Mouse (Mus musculus): Measurements from ENCODE around the gene Mrgpra6. TPM values are rescaled to one million over a fixed set of nuclear protein-coding genes. Genes with fewer than 3 reads are reported as not detected.

The Mrgpra6 gene
- total RNA-seq (2021), result not detected

- intact Hi-C loops (cut with DNase I), result loop anchor here (5.0 kb wide), 1 partner anchor 67 kb away; no protein-coding TSS in a partner anchor
- DNase-seq, result no peak
Observed at GRCm38 (mm10) chr7:47204830-47205229, at the start of gene Mrgpra6. Gene Mrgpra6 (minus strand): TSS chr7:47204920.

DNA sequence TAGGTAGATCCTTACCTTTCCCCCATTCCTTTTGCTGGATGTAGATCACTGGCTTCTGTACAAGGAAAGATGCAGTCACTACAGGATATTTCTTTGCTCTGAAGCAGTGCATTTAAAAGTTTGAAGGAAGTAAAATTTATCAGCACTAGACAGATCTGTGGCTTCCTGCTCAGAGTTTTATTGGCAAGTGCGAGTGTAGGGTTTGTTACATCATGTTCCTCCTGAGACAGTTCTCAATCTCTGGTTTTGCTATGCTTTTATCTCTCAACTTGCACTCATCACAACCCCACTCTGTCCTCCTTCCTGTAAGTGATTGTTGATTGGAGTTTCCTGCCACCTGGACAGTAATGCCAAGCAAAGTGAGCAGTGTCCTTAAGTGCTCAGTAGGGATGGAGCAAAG, 48.0 kb upstream of the Mrgpra6 start, which contains the start of gene Mrgpra9:
Gene Mrgpra9 (minus strand): TSS at position 79 of the 400 bp plus-strand sequence.
- intact Hi-C loops (cut with DNase I), result no loop called here
- no peak for DNase-seq

- intact Hi-C loops (cut with DNase I), result no loop called here
Observed at GRCm38 (mm10) chr7:47244658-47245057, 39.9 kb upstream of the Mrgpra6 start.

DNA sequence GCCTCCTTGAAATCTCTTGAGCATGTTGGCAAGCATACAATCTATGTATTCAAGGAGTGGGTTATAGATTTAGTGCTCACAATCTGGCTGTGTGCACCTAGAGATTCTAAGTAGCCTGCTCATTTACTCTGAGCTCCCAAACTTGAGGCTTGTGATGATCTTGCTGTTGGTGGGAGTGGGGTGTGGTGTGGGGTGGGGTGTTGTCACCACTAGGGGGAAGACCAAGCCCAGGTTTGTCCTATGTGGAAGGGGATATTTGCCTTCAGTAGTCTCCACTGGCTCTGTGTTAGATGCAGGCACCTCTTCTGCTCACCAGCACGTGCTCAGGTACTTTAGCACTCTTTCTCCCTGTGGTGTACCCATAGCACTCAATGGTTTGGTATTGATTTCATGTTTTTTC, 9.4 kb downstream of the Mrgpra6 start:
- no peak for DNase-seq
- intact Hi-C loops (cut with DNase I), result no loop called here

More at GRCm38 (mm10) chr7:47244658-47245057, 39.9 kb upstream of the Mrgpra6 start:
- peak in 1 of 2 experiments; percentile 2 for DNase-seq

GRCm38 (mm10) chr7:47170814-47171213, 33.9 kb downstream of the Mrgpra6 start:
- no peak for DNase-seq
- intact Hi-C loops (cut with DNase I), result no loop called here

DNA sequence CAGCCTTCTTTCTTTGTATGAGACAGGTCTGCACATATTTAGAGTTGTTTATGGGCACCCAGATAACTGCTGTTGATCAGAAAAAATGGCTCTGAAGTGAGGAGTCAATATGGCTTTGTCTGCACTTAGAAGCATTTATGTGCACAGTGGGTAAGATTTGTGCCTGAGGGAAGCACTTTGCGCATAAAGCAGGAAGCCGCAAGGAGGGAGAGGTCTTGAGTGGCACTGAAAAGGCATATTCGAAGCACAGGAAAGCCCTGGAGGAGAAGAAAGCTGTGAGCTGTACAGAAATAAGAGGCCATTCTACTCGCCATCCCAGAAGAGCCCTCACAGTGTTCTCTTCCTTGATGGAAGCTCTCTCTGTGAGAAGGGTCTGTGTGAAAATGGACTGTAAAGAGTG, 39.7 kb downstream of the Mrgpra6 start:
- intact Hi-C loops (cut with DNase I), result no loop called here

DNA sequence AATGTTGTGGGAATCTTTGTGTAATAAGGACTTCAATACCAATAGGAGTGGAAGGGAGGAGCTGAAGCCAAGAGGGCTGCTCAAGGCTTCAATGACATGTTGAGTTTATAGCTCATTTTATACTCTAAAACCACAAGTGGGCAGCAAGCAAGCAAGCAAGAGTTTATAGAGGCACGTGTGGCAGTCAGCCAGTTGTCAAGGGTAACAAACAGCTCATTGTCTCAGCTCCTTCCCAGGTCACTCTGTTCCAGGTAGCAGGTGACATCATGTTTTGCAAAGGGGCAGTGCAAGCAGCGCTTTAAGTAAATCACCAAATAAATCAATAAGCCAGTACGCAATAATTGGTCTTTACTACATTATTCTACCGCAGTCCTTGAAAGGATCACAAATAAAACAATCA, 41.5 kb downstream of the Mrgpra6 start:
- intact Hi-C loops (cut with DNase I), result no loop called here
- DNase-seq, result no peak

More for the DNA sequence above, 39.7 kb downstream of the Mrgpra6 start:
- DNase-seq, result no peak

- intact Hi-C loops (cut with DNase I), result no loop called here
- DNase-seq, result no peak
Observed at GRCm38 (mm10) chr7:47158451-47158850, 46.3 kb downstream of the Mrgpra6 start.

DNA sequence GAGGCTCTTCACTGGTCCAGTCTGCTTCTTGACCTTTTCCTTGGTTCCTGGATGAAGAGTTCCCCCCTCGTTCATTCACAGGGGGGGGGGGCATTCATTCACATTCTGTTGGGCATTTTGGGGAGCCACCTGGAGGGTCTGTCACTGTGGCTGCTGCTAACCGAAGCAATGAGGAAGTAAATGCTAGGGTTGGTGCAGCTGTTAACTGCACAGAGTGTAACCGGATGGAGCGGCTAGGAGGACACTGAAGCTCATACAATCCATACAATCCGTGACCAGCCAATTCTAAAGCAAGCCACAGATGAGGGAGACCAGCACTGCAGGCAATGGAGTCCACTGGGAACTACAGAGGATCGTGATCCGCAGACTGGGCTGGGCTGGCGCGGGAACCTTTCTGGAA, 47.0 kb downstream of the Mrgpra6 start:
- DNase-seq, result no peak
- intact Hi-C loops (cut with DNase I), result no loop called here

DNA sequence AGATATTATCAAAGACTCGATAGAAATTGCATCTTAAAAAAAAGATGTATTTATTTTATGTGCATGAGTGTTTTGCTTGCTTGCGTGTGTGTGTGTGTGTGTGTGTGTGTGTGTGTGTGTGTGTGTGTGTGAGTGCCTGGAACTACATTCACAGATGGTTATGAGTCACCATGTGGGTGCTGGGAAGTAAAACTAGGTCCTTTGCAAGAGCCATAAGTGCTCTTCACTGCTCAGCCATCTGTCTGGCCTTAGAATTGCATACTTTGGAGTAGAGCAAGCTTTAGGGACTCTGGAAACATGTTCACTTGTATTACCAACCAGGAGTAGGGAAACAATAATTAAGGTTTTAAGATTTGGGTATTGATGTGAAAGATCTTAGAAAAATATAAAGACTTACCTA, 48.9 kb downstream of the Mrgpra6 start:
- intact Hi-C loops (cut with DNase I), result no loop called here
- DNase-seq, result no peak

DNA sequence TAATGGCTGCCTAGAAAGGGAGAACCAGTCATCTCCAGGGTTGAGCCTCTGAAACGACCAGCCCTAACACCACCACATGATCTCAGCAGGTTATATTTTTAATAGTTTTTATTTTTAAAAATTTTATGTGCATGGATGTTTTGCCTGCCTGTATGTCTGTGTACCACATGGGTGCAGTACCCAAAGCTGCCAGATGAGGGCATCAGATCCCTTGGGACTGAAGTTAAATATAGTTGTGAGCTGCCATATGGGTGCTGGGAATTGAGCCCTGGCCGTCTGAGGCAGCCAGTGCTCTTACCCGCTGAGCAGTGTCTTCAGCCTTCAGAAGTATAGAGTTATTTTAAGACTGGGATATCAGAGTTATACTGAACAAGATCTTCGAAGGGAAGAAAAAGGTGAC, 49.3 kb downstream of the Mrgpra6 start:
- intact Hi-C loops (cut with DNase I), result no loop called here
- no peak for DNase-seq

DNA sequence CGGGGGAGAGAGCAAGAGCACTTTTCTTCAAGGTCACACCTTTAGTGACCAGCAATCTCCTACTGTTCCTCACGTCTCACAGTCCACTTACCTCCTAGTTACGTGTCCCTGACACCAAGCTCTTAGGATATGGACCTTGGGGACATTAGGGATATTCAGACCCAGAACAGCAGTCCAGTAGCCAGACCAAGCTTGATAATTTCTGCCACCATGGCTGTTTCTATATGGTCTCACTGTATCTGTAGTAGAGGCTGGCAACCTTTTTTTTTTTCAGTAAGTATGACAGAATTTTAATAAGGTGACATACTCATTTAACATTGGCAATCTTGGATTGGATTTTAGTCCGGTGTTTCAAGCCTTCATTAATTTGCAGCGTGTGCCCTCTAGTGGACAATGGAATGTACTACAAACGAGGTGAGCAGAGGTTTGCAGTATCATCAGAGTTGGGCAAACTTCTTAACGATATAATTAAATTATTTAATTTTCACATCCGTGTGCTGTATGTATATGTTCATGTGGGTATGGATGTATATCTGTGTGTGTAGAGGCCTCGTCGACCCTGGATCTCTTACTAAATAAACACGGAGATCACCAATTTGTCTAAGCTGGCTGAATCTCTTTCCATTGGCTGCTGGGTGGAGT, 54.2 kb downstream of the Mrgpra6 start:
- intact Hi-C loops (cut with DNase I), result loop anchor here (1.0 kb wide), 1 partner anchor 127 kb away; no protein-coding TSS in a partner anchor
- peak; percentile 53 to 73 for DNase-seq

DNA sequence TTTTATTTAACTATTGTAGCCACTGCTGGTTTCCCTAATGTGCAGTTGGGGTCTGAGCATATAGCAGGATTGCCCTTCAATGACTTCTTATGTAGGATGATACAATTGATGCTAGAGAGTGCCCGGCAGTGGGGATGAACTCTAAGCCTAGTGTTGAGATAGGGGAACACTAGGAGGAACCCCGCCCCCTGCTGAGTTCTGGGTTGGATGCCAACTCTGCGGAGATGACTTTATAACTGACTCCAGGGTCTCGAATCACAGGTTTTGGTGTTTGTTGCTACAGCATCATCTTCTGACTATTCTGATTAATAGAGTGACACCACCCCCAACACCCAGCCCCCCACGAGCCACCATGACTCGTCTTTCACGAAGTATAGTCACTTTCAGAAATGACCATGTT, 56.4 kb downstream of the Mrgpra6 start:
- DNase-seq, result no peak
- intact Hi-C loops (cut with DNase I), result loop anchor here (1.0 to 2.0 kb wide), 2 partner anchors 67 to 186 kb away; no protein-coding TSS in a partner anchor

- peak; percentile 13 to 42 for DNase-seq
Observed at GRCm38 (mm10) chr7:47146034-47146812, 58.5 kb downstream of the Mrgpra6 start.

GRCm38 (mm10) chr7:47144299-47144698, 60.4 kb downstream of the Mrgpra6 start:
- intact Hi-C loops (cut with DNase I), result no loop called here
- no peak for DNase-seq

More at GRCm38 (mm10) chr7:47146034-47146812, 58.5 kb downstream of the Mrgpra6 start:
- intact Hi-C loops (cut with DNase I), result loop anchor here (1.0 kb wide), 1 partner anchor 123 kb away; no protein-coding TSS in a partner anchor

DNA sequence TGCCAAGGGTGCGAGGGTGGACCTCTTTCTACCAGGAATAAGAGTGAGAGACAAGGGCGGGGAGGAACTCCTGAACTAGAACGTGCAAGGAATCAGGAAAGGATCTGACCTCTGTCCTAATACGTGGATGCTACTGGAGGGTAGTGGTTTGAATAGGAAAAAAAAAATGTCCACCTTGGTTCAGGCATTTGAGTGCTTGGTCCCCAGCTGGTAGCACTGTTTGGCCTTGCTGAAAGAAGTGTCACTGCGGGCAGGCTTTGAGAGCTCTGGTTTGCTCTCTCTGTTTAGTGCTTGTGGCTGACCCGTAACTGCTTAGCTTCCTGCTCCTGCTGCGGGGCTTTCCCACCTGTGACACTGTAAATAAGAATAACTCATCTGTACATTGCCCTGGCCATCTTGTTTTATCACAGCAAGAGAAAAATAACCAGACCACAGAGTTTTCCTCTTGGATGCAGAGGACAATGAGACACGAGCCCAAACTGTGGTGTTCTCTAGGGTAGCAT, 64.8 kb downstream of the Mrgpra6 start:
- intact Hi-C loops (cut with DNase I), result no loop called here
- DNase-seq, result no peak

Other genes starting within 250 kb of the Mrgpra6 start
- 10 to 100 TPM; 10.8 to 13.4 TPM for gene Uevld, start 246.4 kb downstream of the Mrgpra6 start, total RNA-seq (2021)
- not detected for gene Gm9999, start 221.3 kb downstream of the Mrgpra6 start, total RNA-seq (2021)
- 10 to 100 TPM; 12.5 to 13.8 TPM for gene Spty2d1, start 196.5 kb downstream of the Mrgpra6 start, total RNA-seq (2021)
- gene Tmem86a, start 154.3 kb downstream of the Mrgpra6 start, total RNA-seq (2021), result 10 to 100 TPM; 33.8 to 37.3 TPM
- gene Ptpn5, start 71.2 kb downstream of the Mrgpra6 start, total RNA-seq (2021), result not detected
- gene Mrgpra9, start 47.9 kb upstream of the Mrgpra6 start, total RNA-seq (2021), result not detected
- not detected for gene Mrgpra1, start 149.3 kb upstream of the Mrgpra6 start, total RNA-seq (2021)
- not detected for gene Mrgpra2a, start 247.2 kb upstream of the Mrgpra6 start, total RNA-seq (2021)

All from heart, postnatal 10 days (tissue).